Mouse (Mus musculus) mouse embryonic stem cell (cell line): ENCODE measurements around the gene Arf3.
"Not testable (repeated sequence)": the region's sequence is repeated elsewhere in the genome, so short reads cannot be mapped to it uniquely, and the experiment has no call there.

Experiments
- in situ Hi-C, 2 experiments: fragments of 300-500 bp; cut with MboI; formaldehyde crosslinking; loops; 1 replicate in 1 of 2; 3 replicates in 1 of 2; pipeline ENCODE4 v1.14.3; 2019 to 2020; ENCODE audit warnings: low sequenced_read_pairs in 2 of 2, low pct_unique_long_range_greater_than_20kb in 1 of 2, mixed read lengths in 1 of 2; ENCODE audit not compliant: unreplicated experiment in 1 of 2

The Arf3 gene

DNA sequence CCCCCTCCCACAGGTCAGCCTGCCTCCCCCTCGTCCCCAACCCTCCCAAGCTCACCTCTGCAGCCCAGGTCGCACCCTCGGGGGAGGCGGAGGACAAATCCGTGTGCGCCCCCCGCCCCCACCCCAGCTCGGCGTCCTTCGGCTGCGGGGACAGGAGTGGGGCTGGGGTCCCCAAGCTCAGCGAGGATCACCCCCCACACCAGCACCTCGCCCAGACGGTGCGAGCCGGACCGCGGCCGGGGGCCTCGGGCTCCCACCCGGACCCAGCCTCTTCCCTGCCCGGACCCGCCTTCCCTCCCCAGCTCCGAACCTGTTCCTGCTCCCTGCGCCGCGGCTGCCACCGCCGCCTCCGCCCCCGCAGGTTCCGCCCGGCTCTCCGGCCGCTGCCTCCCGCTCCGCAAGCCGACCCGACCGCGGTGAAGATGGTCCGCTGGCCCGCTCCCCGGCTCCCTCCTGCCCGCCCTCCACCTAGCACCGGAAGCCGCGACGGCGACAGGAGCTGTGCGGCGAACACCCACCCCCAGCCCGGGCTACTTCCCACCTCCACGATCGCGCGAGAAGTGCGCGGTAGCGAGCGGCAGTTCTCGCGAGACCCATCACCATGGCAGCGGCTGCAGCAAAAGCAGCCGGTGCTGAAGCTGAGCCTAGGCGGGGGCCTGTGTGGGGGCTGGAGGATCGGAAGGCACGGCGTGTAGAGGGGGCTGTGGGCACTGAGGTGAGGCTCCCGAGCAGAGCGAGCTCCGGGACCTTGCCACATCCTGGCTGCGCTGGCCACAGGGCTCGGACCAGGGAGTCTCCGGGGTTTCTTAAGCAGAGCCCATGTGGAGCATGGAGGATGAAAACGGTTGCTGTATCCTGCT lies at the start of gene Arf3:
Gene Arf3, minus strand, starts transcription at position 545 of the 860 bp plus-strand sequence.
- in situ Hi-C loops: no loop called here

DNA sequence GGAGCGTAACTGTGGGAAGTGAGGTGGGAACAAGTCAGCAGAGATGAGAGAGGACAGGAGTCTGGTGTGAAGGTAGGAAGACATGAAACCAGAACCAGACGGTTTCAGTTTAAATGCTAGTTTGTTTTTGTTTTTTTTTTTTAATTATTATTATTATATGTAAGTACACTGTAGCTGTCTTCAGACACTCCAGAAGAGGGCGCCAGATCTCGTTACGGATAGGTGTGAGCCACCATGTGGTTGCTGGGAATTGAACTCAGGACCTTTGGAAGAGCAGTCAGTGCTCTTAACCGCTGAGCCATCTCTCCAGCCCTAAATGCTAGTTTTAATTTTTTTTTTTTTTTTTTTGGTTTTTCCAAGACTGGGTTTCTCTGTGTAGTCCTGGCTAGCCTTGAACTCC lies 47.2 kb upstream of the Arf3 start:
- in situ Hi-C loops: not testable (repeated sequence)

- in situ Hi-C loops: no loop called here
Measured at GRCm38 (mm10) chr15:98809390-98809789, 46.4 kb upstream of the Arf3 start, which contains the start of gene Ddn. TSS of gene Ddn (minus strand) at chr15:98809490.

DNA sequence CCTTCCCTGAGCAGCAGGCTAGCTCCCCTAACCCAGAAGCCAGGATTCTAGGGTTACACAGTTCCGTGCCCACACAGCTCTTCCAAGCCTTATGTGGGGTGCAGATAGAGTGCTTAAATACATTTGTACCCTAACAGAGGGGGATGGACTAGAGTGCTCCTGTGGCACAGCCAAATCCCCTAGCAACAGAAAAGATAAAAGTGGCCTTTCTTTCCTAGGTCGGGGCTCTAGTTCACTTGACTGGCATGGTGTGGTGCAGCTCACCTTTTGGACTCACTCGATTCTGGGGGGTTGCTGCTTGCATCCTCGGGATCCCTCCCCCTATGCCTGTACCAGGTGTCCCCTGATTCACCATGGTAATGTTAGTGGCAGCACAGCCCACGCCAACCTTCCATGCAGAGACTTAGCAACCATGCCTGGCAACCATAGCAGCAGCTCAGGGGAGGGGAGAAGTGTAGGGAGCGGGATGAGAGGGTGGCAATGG lies 45.7 kb upstream of the Arf3 start:
- in situ Hi-C loops: no loop called here

GRCm38 (mm10) chr15:98807895-98808650 lies 45.1 kb upstream of the Arf3 start:
- in situ Hi-C loops: no loop called here

DNA sequence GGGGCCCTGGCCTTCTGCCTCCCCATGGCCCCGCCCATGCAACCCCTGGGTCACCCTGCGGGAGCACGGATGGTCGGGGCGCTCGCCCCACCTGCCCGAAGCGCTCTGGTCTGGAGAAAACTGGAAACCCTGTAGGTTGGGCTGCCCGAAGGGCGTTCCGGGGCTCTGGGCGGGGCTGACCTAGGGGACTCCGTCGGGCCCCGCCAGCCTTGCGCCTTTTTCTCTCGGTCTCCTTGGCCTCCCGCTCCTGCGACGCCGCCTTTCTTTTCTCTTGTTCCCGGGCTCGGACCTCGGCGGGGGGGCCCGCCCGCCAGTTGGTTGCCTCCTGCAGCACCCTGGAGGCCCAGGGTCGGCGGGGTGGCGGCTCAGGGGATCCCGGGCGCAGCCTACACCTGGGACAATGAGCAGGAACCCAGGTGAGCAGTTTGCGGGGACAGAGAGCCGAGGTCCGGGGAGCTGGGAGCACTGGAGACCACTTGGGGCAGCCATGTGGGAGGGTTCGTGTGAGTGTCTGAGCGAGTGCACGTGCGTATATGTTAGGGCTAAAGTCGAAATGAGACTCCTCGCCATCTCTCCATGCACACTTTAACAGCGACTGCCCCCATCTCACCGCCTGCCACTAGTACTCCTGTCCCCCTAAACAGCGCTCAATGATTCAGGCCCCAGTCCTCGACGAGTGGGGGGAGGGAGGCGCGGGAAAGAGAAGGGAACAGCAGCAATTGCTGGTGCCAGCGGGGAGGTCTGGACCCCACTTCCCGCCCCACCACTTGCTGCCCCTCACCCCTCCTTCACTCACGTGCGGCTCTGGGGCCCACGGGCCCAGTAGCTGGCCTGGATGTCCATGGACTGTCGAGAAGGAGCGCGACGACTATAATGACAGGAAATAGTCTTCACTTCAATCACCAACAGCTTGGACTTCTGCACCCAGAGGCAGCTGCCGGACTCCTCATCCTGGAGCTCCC lies 44.1 kb upstream of the Arf3 start:
- in situ Hi-C loops: no loop called here

- in situ Hi-C loops: no loop called here
Measured at GRCm38 (mm10) chr15:98806071-98806808, 43.2 kb upstream of the Arf3 start.

DNA sequence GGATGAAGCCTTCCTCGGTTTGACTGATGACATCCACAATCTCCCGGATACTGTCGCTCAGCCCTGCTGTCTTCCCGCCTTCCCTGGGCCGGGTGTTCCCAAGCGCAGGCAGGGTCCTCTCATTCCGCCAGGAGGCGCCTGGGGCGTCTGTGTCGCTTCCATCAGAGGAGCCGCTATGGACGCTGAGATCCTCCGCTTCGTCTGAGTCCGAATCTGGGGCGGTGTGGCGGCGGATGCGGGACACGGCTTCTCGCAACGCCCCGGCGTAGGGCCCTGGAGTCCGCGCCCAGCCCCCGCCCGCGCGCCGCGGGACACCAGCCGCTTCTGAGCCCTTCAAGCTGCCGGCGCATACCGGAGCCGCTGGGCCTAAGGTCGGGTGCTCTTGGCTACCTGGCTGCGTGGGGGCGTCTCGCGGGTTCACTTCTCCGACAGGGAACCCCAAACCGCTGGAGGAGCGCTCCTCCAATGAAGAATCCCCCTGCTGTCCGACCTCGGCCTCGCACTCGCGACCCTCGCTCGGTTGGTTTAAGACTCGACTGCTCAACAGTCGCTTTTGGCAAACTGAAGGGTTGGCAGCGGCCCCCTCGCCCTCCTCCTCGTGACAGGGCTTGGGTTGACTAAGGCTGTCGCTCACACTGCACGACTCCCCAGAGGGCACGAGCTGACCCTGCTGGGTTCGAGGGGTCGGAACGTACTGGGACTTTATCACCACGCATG lies 42.5 kb upstream of the Arf3 start:
- in situ Hi-C loops: no loop called here

- in situ Hi-C loops: no loop called here
Measured at GRCm38 (mm10) chr15:98804054-98804453, 41.0 kb upstream of the Arf3 start.

DNA sequence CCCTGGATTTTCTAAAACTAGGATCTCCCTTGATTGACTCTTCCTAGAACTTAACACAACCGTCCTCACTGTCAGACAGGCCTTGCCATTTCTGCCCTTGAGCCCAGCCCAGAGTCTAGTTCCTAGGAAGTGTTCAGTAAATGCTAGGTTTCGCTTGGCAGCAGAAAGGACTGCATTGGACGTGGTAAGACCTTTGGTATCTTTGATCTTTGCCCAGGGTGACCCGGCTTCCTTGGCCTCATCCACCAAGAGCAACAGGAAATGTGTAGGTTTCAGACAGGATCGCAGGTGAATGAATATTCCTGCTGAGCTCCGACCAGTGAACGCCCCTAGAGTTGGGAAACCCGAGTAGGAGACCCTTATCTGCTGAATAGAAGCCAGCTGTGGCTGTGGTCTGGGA lies 39.9 kb upstream of the Arf3 start:
- in situ Hi-C loops: no loop called here

DNA sequence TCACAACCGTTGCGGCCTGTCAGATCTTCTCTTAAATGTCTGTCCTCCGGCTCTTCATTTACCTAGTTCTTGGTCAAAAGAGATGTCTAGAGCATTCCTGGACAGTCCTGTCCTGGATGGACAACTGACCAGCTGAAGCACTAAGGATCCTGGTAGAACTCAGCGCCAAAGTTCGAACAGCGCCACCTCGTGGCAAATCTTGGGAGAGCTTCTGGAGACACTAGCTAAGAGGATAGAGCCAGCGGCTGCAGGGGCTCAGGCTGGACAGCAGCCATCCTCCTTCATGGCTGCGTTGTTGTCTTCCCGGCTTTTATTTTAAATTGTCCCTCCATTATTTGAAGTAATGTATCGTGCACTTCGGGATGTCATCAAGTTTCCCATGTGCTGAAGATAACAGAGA lies 36.4 kb upstream of the Arf3 start:
- in situ Hi-C loops: loop anchor here in 1 of 2 experiments (10.0 to 25.0 kb wide), 2 partner anchors 295 to 787 kb away; partner anchors contain the start of genes Col2a1 and Dnajc22

GRCm38 (mm10) chr15:98798903-98799302 lies 35.9 kb upstream of the Arf3 start:
- in situ Hi-C loops: loop anchor here in 1 of 2 experiments (10.0 to 25.0 kb wide), 2 partner anchors 296 to 787 kb away; partner anchors contain the start of genes Col2a1 and Dnajc22

DNA sequence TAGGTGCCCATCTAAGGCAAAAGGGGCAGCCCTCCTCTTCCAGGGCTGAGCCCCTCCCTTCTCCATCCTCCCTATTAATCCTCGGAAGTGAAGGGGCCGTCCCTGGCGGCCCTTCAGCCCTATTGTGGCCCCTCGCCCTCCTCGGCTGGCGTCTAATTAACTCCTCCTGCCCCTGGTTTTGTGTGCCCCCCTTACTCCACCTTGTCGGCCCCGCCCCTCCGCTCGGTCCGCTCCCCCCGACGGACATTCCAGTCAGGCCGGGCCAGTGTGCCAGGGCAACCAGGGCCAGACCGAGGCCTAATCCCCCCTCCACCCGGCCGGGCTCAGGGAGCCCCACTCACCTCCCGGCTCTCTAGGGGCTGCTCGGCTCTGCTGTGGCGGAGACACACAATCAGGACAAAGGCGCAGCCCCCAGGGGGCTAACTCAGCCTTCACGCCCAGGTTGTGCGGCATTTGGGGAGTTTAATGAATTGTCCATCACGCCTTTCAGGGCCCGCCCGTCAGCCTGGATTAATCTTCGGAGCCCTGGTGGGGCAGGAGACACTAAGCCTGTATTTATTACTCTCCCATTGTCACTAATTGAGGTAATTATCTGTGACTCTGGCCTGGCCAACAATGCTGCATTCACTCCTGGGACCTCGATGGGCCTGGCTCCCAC lies 35.0 kb upstream of the Arf3 start:
- in situ Hi-C loops: loop anchor here in 1 of 2 experiments (10.0 to 25.0 kb wide), 2 partner anchors 297 to 786 kb away; partner anchors contain the start of genes Col2a1 and Dnajc22

DNA sequence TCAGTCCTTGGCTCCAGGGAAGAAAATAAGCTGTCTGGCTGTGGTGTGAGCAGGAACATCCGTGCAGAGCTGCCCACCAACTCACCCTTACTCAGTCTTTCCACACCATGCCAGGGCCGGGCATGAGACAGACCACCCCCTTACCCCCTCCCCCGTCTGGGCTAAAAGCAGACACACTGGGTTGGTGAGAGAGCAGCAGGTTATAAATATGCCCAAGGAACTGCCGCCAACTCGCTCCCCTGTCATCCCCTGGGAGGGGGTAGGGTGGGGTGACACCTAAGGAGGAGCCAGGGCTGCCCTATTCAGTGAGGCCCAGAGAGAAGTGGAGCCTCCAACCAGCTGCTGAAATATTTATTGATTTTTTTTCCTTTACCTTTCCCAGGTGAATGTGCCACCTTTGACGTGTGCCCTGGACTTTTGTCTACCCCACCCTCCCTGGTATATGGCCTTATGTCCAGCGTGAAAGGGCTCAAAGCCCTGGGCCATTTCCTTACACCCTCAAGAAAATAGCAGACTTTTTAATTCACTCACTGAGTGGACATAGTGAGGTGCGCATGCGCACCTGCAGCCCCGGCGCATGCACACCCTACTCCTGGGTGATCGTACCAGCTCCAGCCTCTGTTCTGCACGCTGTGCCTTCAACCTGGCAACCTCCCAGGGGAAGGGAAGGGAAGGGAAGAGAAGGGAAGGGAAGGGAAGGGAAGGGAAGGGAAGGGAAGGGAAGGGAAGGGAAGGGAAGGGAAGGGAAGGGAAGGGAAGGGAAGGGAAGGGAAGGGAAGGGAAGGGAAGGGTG lies 34.0 kb upstream of the Arf3 start:
- in situ Hi-C loops: loop anchor here in 1 of 2 experiments (10.0 to 25.0 kb wide), 2 partner anchors 298 to 785 kb away; partner anchors contain the start of genes Col2a1 and Dnajc22

GRCm38 (mm10) chr15:98793141-98793698 lies 30.2 kb upstream of the Arf3 start:
- in situ Hi-C loops: loop anchor here in 1 of 2 experiments (10.0 to 25.0 kb wide), 2 partner anchors 302 to 781 kb away; partner anchors contain the start of genes Col2a1 and Dnajc22
